ENCODE assay signal across 18 mouse cellular contexts in the genomic region with DNA sequence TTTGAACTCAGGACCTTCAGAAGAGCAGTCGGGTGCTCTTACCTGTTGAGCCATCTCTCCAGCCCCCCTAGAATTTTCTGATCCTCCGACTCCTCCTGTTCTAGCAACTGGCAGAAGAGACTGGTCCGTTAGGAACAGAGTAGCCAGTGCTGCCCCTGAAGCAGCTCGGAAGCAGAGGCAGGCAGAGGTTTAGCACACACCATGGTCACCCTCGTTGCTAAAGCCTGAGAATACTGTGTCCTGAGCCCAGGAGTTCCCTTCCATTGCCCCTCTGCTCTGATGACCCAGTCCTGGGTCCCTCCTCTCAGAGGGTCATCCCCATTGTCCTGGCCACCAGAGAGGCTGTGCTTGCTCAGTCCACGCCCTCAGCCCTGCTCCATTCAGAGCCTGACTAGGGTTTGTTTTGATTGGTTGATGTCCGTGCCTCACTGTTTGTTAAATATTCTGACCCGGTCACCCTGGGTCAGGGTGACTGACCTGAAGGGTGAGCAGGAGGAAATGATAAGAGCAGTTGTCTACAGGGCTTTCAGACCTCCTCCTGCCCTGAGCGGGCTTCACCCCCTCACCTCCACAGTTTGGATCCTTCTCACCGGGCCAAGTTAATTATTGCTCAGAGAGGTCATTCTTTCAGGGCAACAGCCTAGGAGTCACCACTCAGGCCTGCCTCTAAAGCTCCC. TPM values are rescaled to one million over a fixed set of nuclear protein-coding genes. Genes with fewer than 3 reads are reported as not detected.
DNase-seq lines count a peak whose midpoint lies in the region; ATAC-seq and TF ChIP-seq lines count a peak whose summit lies in the region.
"Had no signal": no experiment of that assay in that cellular context is flagged by ENCODE, and none has a peak within 500 bp of the region (broad histone marks: within the 10 kb centered on the region; RNA-seq: fewer than 3 reads in every experiment).

No protein-coding gene starts in this region.

- H3K4me2 ChIP-seq in intestine, embryonic 15.5 days (replicated peaks) = no peak overlapping the region
- no peak overlapping the region for H3K4me2 ChIP-seq in stomach, embryonic 16.5 days (ENCODE audit: low read depth, low read length)
- no peak overlapping the region for H3K4me2 ChIP-seq in midbrain, postnatal 0 days (ENCODE audit: low read depth, low read length, poor library complexity, severe bottlenecking)
- H3K4me2 ChIP-seq: heart, embryonic 15.5 days; hindbrain, embryonic 14.5 days; midbrain, embryonic 15.5 days; neural tube, embryonic 13.5 days had no signal

- H3K27me3 ChIP-seq in intestine, embryonic 15.5 days (replicated peaks) = no peaks in the 10 kb centered on the region
- no peaks in the 10 kb centered on the region for H3K27me3 ChIP-seq in liver, adult 2 months (ENCODE audit: control insufficient read depth, insufficient read depth, low read length)
- no peaks in the 10 kb centered on the region for H3K27me3 ChIP-seq in stomach, embryonic 16.5 days (ENCODE audit: control insufficient read depth, insufficient read depth, low read length)
- H3K27me3 ChIP-seq in midbrain, postnatal 0 days (ENCODE audit: insufficient read depth, low read length) = no peaks in the 10 kb centered on the region
- H3K27me3 ChIP-seq: heart, embryonic 15.5 days; midbrain, embryonic 15.5 days; neural tube, embryonic 13.5 days had no signal

- peak; percentile 76; the same call in 1 of the 2 replicates for TF ChIP-seq POLR2A in liver, adult 2 months (IDR thresholded peaks at IDR 0.05; ENCODE audit: extremely low read depth, insufficient read depth, low read length)

- no peak overlapping the region for H3K9ac ChIP-seq in intestine, embryonic 15.5 days
- H3K9ac ChIP-seq in liver, adult 2 months (ENCODE audit: low read depth, low read length) = peak overlapping the region; percentile 21
- H3K9ac ChIP-seq in stomach, embryonic 16.5 days (ENCODE audit: low read length) = no peak overlapping the region
- no peak overlapping the region for H3K9ac ChIP-seq in midbrain, postnatal 0 days (replicated peaks; ENCODE audit: low read length, poor library complexity, severe bottlenecking)
- H3K9ac ChIP-seq: heart, embryonic 15.5 days; hindbrain, embryonic 14.5 days; midbrain, embryonic 15.5 days; neural tube, embryonic 13.5 days had no signal

- no peaks in the 10 kb centered on the region for H3K36me3 ChIP-seq in intestine, embryonic 15.5 days
- no peaks in the 10 kb centered on the region for H3K36me3 ChIP-seq in liver, adult 2 months (ENCODE audit: control insufficient read depth, insufficient read depth, low read length)
- no peaks in the 10 kb centered on the region for H3K36me3 ChIP-seq in stomach, embryonic 16.5 days (ENCODE audit: control insufficient read depth, insufficient read depth, low read length)
- no peaks in the 10 kb centered on the region for H3K36me3 ChIP-seq in midbrain, postnatal 0 days (ENCODE audit: insufficient read depth, low read length)
- H3K36me3 ChIP-seq: heart, embryonic 15.5 days; midbrain, embryonic 15.5 days; neural tube, embryonic 13.5 days had no signal

- peak; percentile 37 for ATAC-seq in intestine, embryonic 15.5 days
- peak; percentile 39; the same call in 1 of the 2 replicates for ATAC-seq in stomach, embryonic 16.5 days (ENCODE audit: insufficient read depth, low FRiP score)
- no peak for ATAC-seq in midbrain, postnatal 0 days (ENCODE audit: low FRiP score)
- ATAC-seq: lung, postnatal 0 days; midbrain, embryonic 15.5 days had no signal

- no peak overlapping the region for H3K27ac ChIP-seq in intestine, embryonic 15.5 days
- peak overlapping the region; percentile 69 for H3K27ac ChIP-seq in liver, adult 2 months (replicated peaks; ENCODE audit: insufficient read depth, low read depth, low read length)
- no peak overlapping the region for H3K27ac ChIP-seq in stomach, embryonic 16.5 days (ENCODE audit: low read length)
- no peak overlapping the region for H3K27ac ChIP-seq in midbrain, postnatal 0 days (ENCODE audit: low read depth, low read length)
- H3K27ac ChIP-seq: heart, embryonic 15.5 days; hindbrain, embryonic 14.5 days; midbrain, embryonic 15.5 days; neural tube, embryonic 13.5 days had no signal

- no peak overlapping the region for H3K4me3 ChIP-seq in intestine, embryonic 15.5 days (replicated peaks)
- H3K4me3 ChIP-seq in liver, adult 2 months (ENCODE audit: insufficient read depth, low read depth, low read length) = peak overlapping the region; percentile 6
- no peak overlapping the region for H3K4me3 ChIP-seq in stomach, embryonic 16.5 days (replicated peaks; ENCODE audit: low read length)
- H3K4me3 ChIP-seq in midbrain, postnatal 0 days (ENCODE audit: low read depth, low read length) = no peak overlapping the region
- H3K4me3 ChIP-seq: heart, embryonic 15.5 days; midbrain, embryonic 15.5 days; neural tube, embryonic 13.5 days had no signal

- no peaks in the 10 kb centered on the region; the same call in 1 of the 2 replicates for H3K4me1 ChIP-seq in intestine, embryonic 15.5 days (replicated peaks)
- peaks cover 34% of the 10 kb centered on the region for H3K4me1 ChIP-seq in liver, adult 2 months (ENCODE audit: control insufficient read depth, insufficient read depth, low read length)
- H3K4me1 ChIP-seq in stomach, embryonic 16.5 days (ENCODE audit: control insufficient read depth, insufficient read depth, low read length) = no peaks in the 10 kb centered on the region
- no peaks in the 10 kb centered on the region for H3K4me1 ChIP-seq in midbrain, postnatal 0 days (ENCODE audit: insufficient read depth, low read length)
- H3K4me1 ChIP-seq: midbrain, embryonic 15.5 days; neural tube, embryonic 13.5 days had no signal

- intact Hi-C loops in left cerebral cortex, postnatal 25 days (cut with DNase I) = no loop called here

- no peak for TF ChIP-seq CTCF in liver, adult 2 months (IDR thresholded peaks at IDR 0.05; ENCODE audit: low read depth, low read length)
- TF ChIP-seq CTCF in midbrain, postnatal 0 days (IDR thresholded peaks at IDR 0.05) = no peak

- H3K9me3 ChIP-seq in intestine, embryonic 15.5 days = no peaks in the 10 kb centered on the region
- no peaks in the 10 kb centered on the region for H3K9me3 ChIP-seq in stomach, embryonic 16.5 days (replicated peaks; ENCODE audit: control insufficient read depth, low read length)
- H3K9me3 ChIP-seq in midbrain, postnatal 0 days (ENCODE audit: low read length) = no peaks in the 10 kb centered on the region
- H3K9me3 ChIP-seq: heart, embryonic 15.5 days; midbrain, embryonic 15.5 days; neural tube, embryonic 13.5 days had no signal

- 27% methylated on average over 10 of the region's 10 CpGs for WGBS in intestine, embryonic 15.5 days
- 15% methylated on average over 10 of the region's 10 CpGs for WGBS in liver, adult 2 months
- WGBS in stomach, embryonic 16.5 days = 29% methylated on average over 10 of the region's 10 CpGs
- 42% methylated on average over 10 of the region's 10 CpGs for WGBS in midbrain, postnatal 0 days

- peak; percentile 71 to 87 for DNase-seq in kidney, adult 8-10 months
- peak; percentile 99 for DNase-seq in liver, adult 2 months (ENCODE audit: extremely low read depth, low read depth, low spot score)
- DNase-seq in left cerebral cortex, postnatal 25 days (ENCODE audit: low spot score in 2 of 2) = no peak
- no peak for DNase-seq in midbrain, postnatal 0 days (ENCODE audit: low spot score)
- DNase-seq in right cerebral cortex, postnatal 25 days = no peak
- DNase-seq: adrenal gland, adult 8-10 months; cerebellum, postnatal 36 days; gastrocnemius, postnatal 36 days; left cerebral cortex, postnatal 4 days; thymus, postnatal 14 days had no signal

- H3K79me2 ChIP-seq in liver, adult 2 months (ENCODE audit: control insufficient read depth, insufficient read depth, low read length) = peaks cover 9% of the 10 kb centered on the region; the same call in 1 of the 2 replicates

RNA-seq across cellular contexts. Expression of gene Nr0b2, which starts 4.0 kb away (rescaled TPM):
- polyA plus RNA-seq in intestine, embryonic 15.5 days (2015; fragmentation: Nextera tagmentation; extraction: Ambion mirVana) = 7.5 and 8.1 TPM in 2 replicates
- 25.7 and 52.4 TPM in 2 replicates for total RNA-seq in liver, adult 2 months (2014; rRNA removed)
- 164 and 300 TPM in 2 replicates for polyA plus RNA-seq in liver, adult 2 months (2012; rRNA removed)
- 6.6 and 7.2 TPM in 2 replicates for polyA plus RNA-seq in stomach, embryonic 16.5 days (2015; fragmentation: Nextera tagmentation; extraction: Ambion mirVana)
- not detected for total RNA-seq in left cerebral cortex, postnatal 25 days (2021)
- not detected in 2 replicates for total RNA-seq in midbrain, postnatal 0 days (2014; rRNA removed)
- polyA plus RNA-seq in midbrain, postnatal 0 days (2015; fragmentation: Nextera tagmentation; extraction: Ambion mirVana) = not detected in 2 replicates
- total RNA-seq: CH12.LX; gastrocnemius, postnatal 36 days; left cerebral cortex, postnatal 4 days had no signal
- polyA plus RNA-seq: hindbrain, embryonic 14.5 days; midbrain, embryonic 15.5 days; neural tube, embryonic 13.5 days had no signal

RNA-seq across cellular contexts. Expression of gene Nudc, which starts 11.4 kb away (rescaled TPM):
- polyA plus RNA-seq in intestine, embryonic 15.5 days (2015; fragmentation: Nextera tagmentation; extraction: Ambion mirVana) = 280 and 288 TPM in 2 replicates
- 48.1 and 50.6 TPM in 2 replicates for total RNA-seq in liver, adult 2 months (2014; rRNA removed)
- polyA plus RNA-seq in liver, adult 2 months (2012; rRNA removed) = 44.3 and 48.7 TPM in 2 replicates
- polyA plus RNA-seq in stomach, embryonic 16.5 days (2015; fragmentation: Nextera tagmentation; extraction: Ambion mirVana) = 194 and 218 TPM in 2 replicates
- total RNA-seq in left cerebral cortex, postnatal 25 days (2021) = 100 to 1,000 TPM; 129 TPM
- total RNA-seq in midbrain, postnatal 0 days (2014; rRNA removed) = 94.8 and 109 TPM in 2 replicates
- polyA plus RNA-seq in midbrain, postnatal 0 days (2015; fragmentation: Nextera tagmentation; extraction: Ambion mirVana) = 227 and 262 TPM in 2 replicates

RNA-seq across cellular contexts. Expression of gene Gpatch3, which starts 17.4 kb away (rescaled TPM):
- 6.7 and 7.1 TPM in 2 replicates for polyA plus RNA-seq in intestine, embryonic 15.5 days (2015; fragmentation: Nextera tagmentation; extraction: Ambion mirVana)
- 3.8 and 4.3 TPM in 2 replicates for total RNA-seq in liver, adult 2 months (2014; rRNA removed)
- polyA plus RNA-seq in liver, adult 2 months (2012; rRNA removed) = 3.8 and 4.2 TPM in 2 replicates
- polyA plus RNA-seq in stomach, embryonic 16.5 days (2015; fragmentation: Nextera tagmentation; extraction: Ambion mirVana) = 3.9 and 4.2 TPM in 2 replicates
- 1 to 10 TPM; 6.5 to 7.3 TPM for total RNA-seq in left cerebral cortex, postnatal 25 days (2021)
- total RNA-seq in midbrain, postnatal 0 days (2014; rRNA removed) = 8.7 and 10.3 TPM in 2 replicates
- 5.6 and 6.3 TPM in 2 replicates for polyA plus RNA-seq in midbrain, postnatal 0 days (2015; fragmentation: Nextera tagmentation; extraction: Ambion mirVana)

RNA-seq across cellular contexts. Expression of gene Gpn2, which starts 27.0 kb away (rescaled TPM):
- polyA plus RNA-seq in intestine, embryonic 15.5 days (2015; fragmentation: Nextera tagmentation; extraction: Ambion mirVana) = 16.5 and 19.8 TPM in 2 replicates
- total RNA-seq in liver, adult 2 months (2014; rRNA removed) = 8.9 and 10.1 TPM in 2 replicates
- 35.0 and 38.2 TPM in 2 replicates for polyA plus RNA-seq in liver, adult 2 months (2012; rRNA removed)
- polyA plus RNA-seq in stomach, embryonic 16.5 days (2015; fragmentation: Nextera tagmentation; extraction: Ambion mirVana) = 13.8 and 14.3 TPM in 2 replicates
- total RNA-seq in left cerebral cortex, postnatal 25 days (2021) = 10 to 100 TPM in 1 of 2 experiments, 1 to 10 TPM in 1; 9.8 to 10.9 TPM
- 22.7 and 23.6 TPM in 2 replicates for total RNA-seq in midbrain, postnatal 0 days (2014; rRNA removed)
- 16.2 and 16.7 TPM in 2 replicates for polyA plus RNA-seq in midbrain, postnatal 0 days (2015; fragmentation: Nextera tagmentation; extraction: Ambion mirVana)

RNA-seq across cellular contexts. Expression of gene Kdf1, which starts 38.4 kb away (rescaled TPM):
- 40.5 and 45.1 TPM in 2 replicates for polyA plus RNA-seq in intestine, embryonic 15.5 days (2015; fragmentation: Nextera tagmentation; extraction: Ambion mirVana)
- total RNA-seq in liver, adult 2 months (2014; rRNA removed) = 1.7 and 2.5 TPM in 2 replicates
- 6.9 and 7.4 TPM in 2 replicates for polyA plus RNA-seq in liver, adult 2 months (2012; rRNA removed)
- polyA plus RNA-seq in stomach, embryonic 16.5 days (2015; fragmentation: Nextera tagmentation; extraction: Ambion mirVana) = 33.7 and 39.0 TPM in 2 replicates
- not detected for total RNA-seq in left cerebral cortex, postnatal 25 days (2021)
- total RNA-seq in midbrain, postnatal 0 days (2014; rRNA removed) = 0.47 and 2.0 TPM in 2 replicates
- polyA plus RNA-seq in midbrain, postnatal 0 days (2015; fragmentation: Nextera tagmentation; extraction: Ambion mirVana) = 0.77 and 1.2 TPM in 2 replicates
- total RNA-seq: CH12.LX; gastrocnemius, postnatal 36 days had no signal
- polyA plus RNA-seq: hindbrain, embryonic 14.5 days had no signal

Comparison
In these comparisons a context has a peak if more than half of its experiments do, and no peak if none do; other contexts are left out.
1. DNase-seq: peak in kidney, adult 8-10 months (2 of 2) and liver, adult 2 months (single experiment); none in left cerebral cortex, postnatal 25 days (0 of 2), midbrain, postnatal 0 days (single experiment) and right cerebral cortex, postnatal 25 days (single experiment).
2. RNA of gene Nr0b2, which starts 4.0 kb away (polyA plus RNA-seq): 164 to 300 TPM in liver, adult 2 months; 7.5 to 8.1 TPM in intestine, embryonic 15.5 days, 6.6 to 7.2 TPM in stomach, embryonic 16.5 days and not detected in midbrain, postnatal 0 days; every median in the first group is over 10 times any median in the second.